Mouse (Mus musculus) kidney, adult 2 months (tissue): ENCODE data around the gene Psmc5.
"Not testable (repeated sequence)": the region's sequence is repeated elsewhere in the genome, so short reads cannot be mapped to it uniquely, and the experiment has no call there.

Experiments used
- CTCF ChIP-seq: fragments of 200-500 bp; conservative IDR thresholded peaks from 2 replicates; pipeline ENCODE4 v1.5.1; 2011; ENCODE audit warnings: low read depth, mild to moderate bottlenecking, control low read depth, low read length, moderate library complexity, mixed read lengths; ENCODE audit not compliant: insufficient read depth, insufficient read length
- POLR2A ChIP-seq: fragments of 200-500 bp; IDR thresholded peaks from one replicate; pipeline ENCODE4 v1.6.1; 2011; ENCODE audit warnings: low read depth, low read length, control low read depth

DNA sequence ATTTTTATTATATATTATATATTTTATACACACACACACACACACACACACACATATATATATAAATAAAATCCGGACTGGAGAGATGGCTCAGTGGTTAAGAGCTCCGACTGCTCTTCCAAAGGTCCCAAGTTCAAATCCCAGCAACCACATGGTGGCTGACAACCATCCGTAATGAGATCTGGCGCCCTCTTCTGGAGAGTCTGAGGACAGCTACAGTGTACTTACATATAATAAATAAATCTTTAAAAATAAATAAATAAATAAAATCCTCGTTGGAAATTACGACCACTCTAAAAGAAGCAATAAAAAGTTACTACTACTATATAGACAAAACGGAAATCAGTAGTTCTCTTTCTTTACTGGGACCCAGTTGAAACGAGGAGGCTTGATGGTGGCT lies 22.0 kb upstream of the Psmc5 start:
- TF ChIP-seq CTCF, POLR2A: not testable (repeated sequence)
